Comparison of ENCODE assay signal across 18 mouse cellular contexts in genomic region chr12:105721452-105722132, GRCm38 (mm10). TPM values are rescaled to one million over a fixed set of nuclear protein-coding genes. Genes with fewer than 3 reads are reported as not detected.
DNase-seq lines count a peak whose midpoint lies in the region; ATAC-seq and TF ChIP-seq lines count a peak whose summit lies in the region.
"Had no signal": no experiment of that assay in that cellular context is flagged by ENCODE, and none has a peak within 500 bp of the region (broad histone marks: within the 10 kb centered on the region; RNA-seq: fewer than 3 reads in every experiment).

No protein-coding gene starts in this region.

- peak overlapping the region; percentile 49; the same call in 1 of the 2 replicates for H3K27ac ChIP-seq in forebrain, embryonic 13.5 days
- H3K27ac ChIP-seq in forebrain, embryonic 10.5 days = no peak overlapping the region
- H3K27ac ChIP-seq in hindbrain, embryonic 12.5 days = peak overlapping the region; percentile 77
- H3K27ac ChIP-seq in midbrain, embryonic 14.5 days (replicated peaks; ENCODE audit: low read depth, low read length) = peak overlapping the region; percentile 81
- no peak overlapping the region for H3K27ac ChIP-seq in cerebellum, adult 2 months (ENCODE audit: insufficient read depth, low read length)
- H3K27ac ChIP-seq in kidney, embryonic 16.5 days (ENCODE audit: low read length) = no peak overlapping the region
- H3K27ac ChIP-seq: heart, embryonic 13.5 days; layer of hippocampus, adult 2 months; left cerebral cortex, adult 2 months; limb, embryonic 13.5 days; liver, embryonic 15.5 days; stomach, postnatal 0 days had no signal

- no peaks in the 10 kb centered on the region for H3K27me3 ChIP-seq in forebrain, embryonic 13.5 days
- no peaks in the 10 kb centered on the region for H3K27me3 ChIP-seq in forebrain, embryonic 10.5 days (ENCODE audit: poor library complexity, severe bottlenecking)
- H3K27me3 ChIP-seq in hindbrain, embryonic 12.5 days = no peaks in the 10 kb centered on the region
- no peaks in the 10 kb centered on the region for H3K27me3 ChIP-seq in midbrain, embryonic 14.5 days (ENCODE audit: control insufficient read depth, insufficient read depth, low read length)
- no peaks in the 10 kb centered on the region for H3K27me3 ChIP-seq in cerebellum, adult 2 months (ENCODE audit: control insufficient read depth, insufficient read depth, low read length)
- H3K27me3 ChIP-seq in kidney, embryonic 16.5 days (ENCODE audit: insufficient read depth, low read length) = no peaks in the 10 kb centered on the region
- H3K27me3 ChIP-seq: limb, embryonic 13.5 days; liver, embryonic 15.5 days had no signal

- no peak overlapping the region for H3K4me3 ChIP-seq in forebrain, embryonic 13.5 days
- H3K4me3 ChIP-seq in forebrain, embryonic 10.5 days = no peak overlapping the region
- no peak overlapping the region for H3K4me3 ChIP-seq in hindbrain, embryonic 12.5 days
- no peak overlapping the region for H3K4me3 ChIP-seq in midbrain, embryonic 14.5 days (replicated peaks; ENCODE audit: low read depth, low read length)
- H3K4me3 ChIP-seq in cerebellum, adult 2 months (replicated peaks; ENCODE audit: insufficient read depth, low read depth, low read length) = no peak overlapping the region
- no peak overlapping the region for H3K4me3 ChIP-seq in kidney, embryonic 16.5 days (ENCODE audit: low read length)
- H3K4me3 ChIP-seq: heart, embryonic 13.5 days; layer of hippocampus, adult 2 months; left cerebral cortex, adult 2 months; limb, embryonic 13.5 days; liver, embryonic 15.5 days had no signal

- ATAC-seq in forebrain, embryonic 13.5 days = 0 out of 2 replicates have a peak, but pooled peaks have one; percentile 48
- peak; percentile 44 for ATAC-seq in hindbrain, embryonic 12.5 days (ENCODE audit: low FRiP score)
- ATAC-seq in midbrain, embryonic 14.5 days (ENCODE audit: low FRiP score, low TSS enrichment) = peak; percentile 31; the same call in 1 of the 2 replicates
- ATAC-seq in kidney, embryonic 16.5 days (ENCODE audit: low FRiP score, low TSS enrichment) = no peak

- DNase-seq in forebrain, embryonic 10.5 days (ENCODE audit: extremely low spot score, low spot score) = no peak
- DNase-seq in midbrain, embryonic 14.5 days = peak; percentile 78
- DNase-seq in retina, postnatal 1 day = peak; percentile 71
- no peak for DNase-seq in cerebellum, adult 2 months
- no peak for DNase-seq in kidney, postnatal 36 days
- DNase-seq: cerebellum, adult 11-12 months; lung, postnatal 14 days; thymus, postnatal 36 days had no signal

- no peak for TF ChIP-seq POLR2A in cerebellum, adult 2 months (IDR thresholded peaks at IDR 0.05; ENCODE audit: borderline replicate concordance, insufficient read depth, low read length)

- peaks cover 9% of the 10 kb centered on the region for H3K4me1 ChIP-seq in forebrain, embryonic 13.5 days
- peaks cover 9% of the 10 kb centered on the region for H3K4me1 ChIP-seq in forebrain, embryonic 10.5 days
- peaks cover 10% of the 10 kb centered on the region for H3K4me1 ChIP-seq in hindbrain, embryonic 12.5 days
- H3K4me1 ChIP-seq in midbrain, embryonic 14.5 days (ENCODE audit: control insufficient read depth, insufficient read depth, low read length) = peaks cover 13% of the 10 kb centered on the region; the same call in 1 of the 2 replicates
- no peaks in the 10 kb centered on the region for H3K4me1 ChIP-seq in cerebellum, adult 2 months (ENCODE audit: control insufficient read depth, insufficient read depth, low read length)
- H3K4me1 ChIP-seq in kidney, embryonic 16.5 days (ENCODE audit: insufficient read depth, low read length) = no peaks in the 10 kb centered on the region
- H3K4me1 ChIP-seq: heart, embryonic 13.5 days had no signal

- 40% methylated on average over 14 of the region's 14 CpGs for WGBS in forebrain, embryonic 13.5 days
- WGBS in forebrain, embryonic 10.5 days = 58% methylated on average over 14 of the region's 14 CpGs
- WGBS in hindbrain, embryonic 12.5 days = 33% methylated on average over 14 of the region's 14 CpGs
- 34% methylated on average over 14 of the region's 14 CpGs for WGBS in midbrain, embryonic 14.5 days
- WGBS in cerebellum, adult 2 months = 36% methylated on average over 14 of the region's 14 CpGs
- WGBS in kidney, embryonic 16.5 days = 72% methylated on average over 14 of the region's 14 CpGs

- TF ChIP-seq CTCF in cerebellum, adult 2 months (IDR thresholded peaks at IDR 0.05; ENCODE audit: borderline replicate concordance, insufficient read depth, low read depth, low read length) = no peak

- H3K4me2 ChIP-seq in forebrain, embryonic 13.5 days = 0 out of 2 replicates have a peak overlapping the region, but pooled peaks have one; percentile 4
- peak overlapping the region; percentile 34 for H3K4me2 ChIP-seq in hindbrain, embryonic 12.5 days (replicated peaks)
- peak overlapping the region; percentile 30 for H3K4me2 ChIP-seq in midbrain, embryonic 14.5 days (ENCODE audit: low read length)
- H3K4me2 ChIP-seq in kidney, embryonic 16.5 days (replicated peaks; ENCODE audit: low read depth, low read length) = no peak overlapping the region
- H3K4me2 ChIP-seq: heart, embryonic 13.5 days; limb, embryonic 13.5 days; liver, embryonic 15.5 days had no signal

- no peaks in the 10 kb centered on the region for H3K36me3 ChIP-seq in forebrain, embryonic 13.5 days (ENCODE audit: poor library complexity, severe bottlenecking)
- H3K36me3 ChIP-seq in forebrain, embryonic 10.5 days (replicated peaks) = no peaks in the 10 kb centered on the region
- H3K36me3 ChIP-seq in hindbrain, embryonic 12.5 days = no peaks in the 10 kb centered on the region
- no peaks in the 10 kb centered on the region for H3K36me3 ChIP-seq in midbrain, embryonic 14.5 days (ENCODE audit: control insufficient read depth, insufficient read depth, low read length)
- H3K36me3 ChIP-seq in kidney, embryonic 16.5 days (ENCODE audit: insufficient read depth, low read length) = no peaks in the 10 kb centered on the region
- H3K36me3 ChIP-seq: heart, embryonic 13.5 days; limb, embryonic 13.5 days; liver, embryonic 15.5 days had no signal

- H3K9ac ChIP-seq in forebrain, embryonic 13.5 days = peak overlapping the region; percentile 26; the same call in 1 of the 2 replicates
- H3K9ac ChIP-seq in hindbrain, embryonic 12.5 days = peak overlapping the region; percentile 36; the same call in 1 of the 2 replicates
- no peak overlapping the region for H3K9ac ChIP-seq in midbrain, embryonic 14.5 days (replicated peaks; ENCODE audit: low read length)
- H3K9ac ChIP-seq in kidney, embryonic 16.5 days (replicated peaks; ENCODE audit: low read length) = no peak overlapping the region
- H3K9ac ChIP-seq: heart, embryonic 13.5 days; limb, embryonic 13.5 days; liver, embryonic 15.5 days had no signal

- H3K9me3 ChIP-seq in forebrain, embryonic 13.5 days (replicated peaks) = no peaks in the 10 kb centered on the region
- no peaks in the 10 kb centered on the region for H3K9me3 ChIP-seq in forebrain, embryonic 10.5 days
- no peaks in the 10 kb centered on the region for H3K9me3 ChIP-seq in hindbrain, embryonic 12.5 days (replicated peaks)
- no peaks in the 10 kb centered on the region for H3K9me3 ChIP-seq in midbrain, embryonic 14.5 days (ENCODE audit: control insufficient read depth, low read length)
- no peaks in the 10 kb centered on the region for H3K9me3 ChIP-seq in kidney, embryonic 16.5 days (ENCODE audit: low read length)
- H3K9me3 ChIP-seq: heart, embryonic 13.5 days; limb, embryonic 13.5 days; liver, embryonic 15.5 days had no signal

RNA-seq across cellular contexts. Expression of gene Ak7, which starts 15.8 kb away (rescaled TPM):
- 1.0 and 1.7 TPM in 2 replicates for polyA plus RNA-seq in forebrain, embryonic 13.5 days (2015; fragmentation: Nextera tagmentation; extraction: Ambion mirVana)
- polyA plus RNA-seq in forebrain, embryonic 10.5 days (2016; fragmentation: Nextera tagmentation; extraction: Ambion mirVana) = 0.15 and 0.16 TPM in 2 replicates
- 2.5 and 3.3 TPM in 2 replicates for polyA plus RNA-seq in hindbrain, embryonic 12.5 days (2016; fragmentation: Nextera tagmentation; extraction: Ambion mirVana)
- 0.33 and 0.72 TPM in 2 replicates for polyA plus RNA-seq in midbrain, embryonic 14.5 days (2014; fragmentation: Nextera tagmentation; extraction: Ambion mirVana)
- polyA plus RNA-seq in cerebellum, adult 2 months (2012; rRNA removed) = 1.3 and 2.2 TPM in 2 replicates
- 1.1 and 1.4 TPM in 2 replicates for polyA plus RNA-seq in kidney, embryonic 16.5 days (2015; fragmentation: Nextera tagmentation; extraction: Ambion mirVana)
- polyA plus RNA-seq: kidney, embryonic 14.5 days had no signal

RNA-seq across cellular contexts. Expression of gene Atg2b, which starts 36.6 kb away (rescaled TPM):
- 11.5 and 13.0 TPM in 2 replicates for polyA plus RNA-seq in forebrain, embryonic 13.5 days (2015; fragmentation: Nextera tagmentation; extraction: Ambion mirVana)
- polyA plus RNA-seq in forebrain, embryonic 10.5 days (2016; fragmentation: Nextera tagmentation; extraction: Ambion mirVana) = 11.4 and 12.2 TPM in 2 replicates
- polyA plus RNA-seq in hindbrain, embryonic 12.5 days (2016; fragmentation: Nextera tagmentation; extraction: Ambion mirVana) = 19.3 TPM in 2 replicates
- polyA plus RNA-seq in midbrain, embryonic 14.5 days (2014; fragmentation: Nextera tagmentation; extraction: Ambion mirVana) = 17.1 and 21.8 TPM in 2 replicates
- polyA plus RNA-seq in cerebellum, adult 2 months (2012; rRNA removed) = 47.4 and 48.8 TPM in 2 replicates
- polyA plus RNA-seq in kidney, embryonic 16.5 days (2015; fragmentation: Nextera tagmentation; extraction: Ambion mirVana) = 12.3 and 12.4 TPM in 2 replicates

RNA-seq across cellular contexts. Expression of gene Gskip, which starts 37.0 kb away (rescaled TPM):
- polyA plus RNA-seq in forebrain, embryonic 13.5 days (2015; fragmentation: Nextera tagmentation; extraction: Ambion mirVana) = 28.9 and 32.2 TPM in 2 replicates
- polyA plus RNA-seq in forebrain, embryonic 10.5 days (2016; fragmentation: Nextera tagmentation; extraction: Ambion mirVana) = 33.2 and 34.0 TPM in 2 replicates
- polyA plus RNA-seq in hindbrain, embryonic 12.5 days (2016; fragmentation: Nextera tagmentation; extraction: Ambion mirVana) = 33.6 and 34.5 TPM in 2 replicates
- polyA plus RNA-seq in midbrain, embryonic 14.5 days (2014; fragmentation: Nextera tagmentation; extraction: Ambion mirVana) = 33.4 and 36.7 TPM in 2 replicates
- 29.4 and 31.7 TPM in 2 replicates for polyA plus RNA-seq in cerebellum, adult 2 months (2012; rRNA removed)
- polyA plus RNA-seq in kidney, embryonic 16.5 days (2015; fragmentation: Nextera tagmentation; extraction: Ambion mirVana) = 29.4 and 30.0 TPM in 2 replicates

Comparison
In these comparisons a context has a peak if more than half of its experiments do, and no peak if none do; other contexts are left out.
1. H3K27ac ChIP-seq: peak in forebrain, embryonic 13.5 days (single experiment), hindbrain, embryonic 12.5 days (single experiment) and midbrain, embryonic 14.5 days (single experiment); none in forebrain, embryonic 10.5 days (single experiment), cerebellum, adult 2 months (single experiment) and kidney, embryonic 16.5 days (single experiment).
2. H3K9ac ChIP-seq: peak in forebrain, embryonic 13.5 days (single experiment) and hindbrain, embryonic 12.5 days (single experiment); none in midbrain, embryonic 14.5 days (single experiment) and kidney, embryonic 16.5 days (single experiment).
3. DNase-seq: peak in midbrain, embryonic 14.5 days (single experiment) and retina, postnatal 1 day (single experiment); none in forebrain, embryonic 10.5 days (single experiment), cerebellum, adult 2 months (0 of 2) and kidney, postnatal 36 days (0 of 2).